Mouse (Mus musculus) midbrain, embryonic 15.5 days (tissue): Measurements from ENCODE around the gene Vangl1. TPM values are rescaled to one million over a fixed set of nuclear protein-coding genes. Genes with fewer than 3 reads are reported as not detected.
"Not testable (repeated sequence)": the region's sequence is repeated elsewhere in the genome, so short reads cannot be mapped to it uniquely, and the experiment has no call there.

Source experiments
- ATAC-seq: fragments of 200-750 bp; cut with Nextera tagmentation; replicated peaks from 2 replicates; pipeline ENCODE4 v1.8.0; 2017; ENCODE audit warnings: moderate TSS enrichment
- H3K27ac ChIP-seq: fragments of 300-500 bp; sonication (generic); 2 replicates; pipeline ENCODE4 v1.5.1; 2015; ENCODE audit warnings: mild to moderate bottlenecking, inconsistent platforms
- H3K27me3 ChIP-seq: fragments of 300-500 bp; sonication (generic); replicated peaks from 2 replicates; pipeline ENCODE4 v1.6.1; 2015; ENCODE audit warnings: inconsistent platforms
- H3K36me3 ChIP-seq: fragments of 300-500 bp; sonication (generic); replicated peaks from 2 replicates; pipeline ENCODE4 v1.6.1; 2015; ENCODE audit warnings: inconsistent platforms
- H3K4me1 ChIP-seq: fragments of 300-500 bp; sonication (generic); 2 replicates; pipeline ENCODE4 v1.6.1; 2015; ENCODE audit warnings: inconsistent platforms
- H3K4me2 ChIP-seq: fragments of 300-500 bp; sonication (generic); 2 replicates; pipeline ENCODE4 v1.6.1; 2015; ENCODE audit warnings: inconsistent platforms, mild to moderate bottlenecking, moderate library complexity
- H3K4me3 ChIP-seq: fragments of 300-500 bp; sonication (generic); 2 replicates; pipeline ENCODE4 v1.5.1; 2015; ENCODE audit warnings: mild to moderate bottlenecking, inconsistent platforms
- H3K9ac ChIP-seq: fragments of 300-500 bp; sonication (generic); 2 replicates; pipeline ENCODE4 v1.6.1; 2015; ENCODE audit warnings: mild to moderate bottlenecking, inconsistent platforms
- H3K9me3 ChIP-seq: fragments of 300-500 bp; sonication (generic); 2 replicates; pipeline ENCODE4 v1.6.1; 2016; ENCODE audit warnings: inconsistent platforms
- whole genome bisulfite sequencing: fragments of 180-500 bp; shearing (Covaris S2); methylation state at CpG from one replicate; pipeline ENCODE4 v1.1.7; 2015; ENCODE audit warnings: mixed read lengths; 5-methylcytosine and 5-hydroxymethylcytosine counted together
- polyA plus RNA-seq: library from polyadenylated mRNA; unstranded; fragments of >200 nt; fragmentation: Nextera tagmentation; extraction: Ambion mirVana; gene quantifications from 2 replicates; pipeline ENCODE4 v1.2.1, GENCODE M21; 2015

Vangl1 gene
- polyA plus RNA-seq, 1 experiment from 2014 or later, result 7.5 TPM

DNA sequence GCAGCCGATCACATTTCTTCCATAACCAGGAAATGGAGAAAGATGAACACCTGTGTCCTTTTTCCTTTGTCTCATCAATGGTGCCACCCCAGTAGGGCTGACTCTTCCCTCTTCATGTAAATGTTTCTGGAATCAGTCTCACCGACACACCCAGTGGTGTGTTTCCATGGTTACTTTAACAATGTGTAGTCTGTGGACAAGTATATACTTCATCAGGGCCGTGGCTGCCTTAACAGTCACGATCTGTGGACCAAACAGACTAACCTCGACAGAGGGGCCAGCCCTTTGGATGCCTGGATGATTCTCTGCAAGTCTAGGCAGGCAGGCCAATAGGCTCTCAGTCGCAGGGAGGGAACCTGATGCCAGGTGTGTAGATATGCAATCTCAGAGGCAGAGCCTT, 8.4 kb upstream of the Vangl1 start:
- 0 out of 2 replicates have a peak, but pooled peaks have one; percentile 45 for ATAC-seq
- Histone ChIP-seq H3K4me1 (no peaks in the 10 kb centered on the region), H3K9ac (no peak overlapping the region), H3K4me2 (no peak overlapping the region), H3K4me3 (no peak overlapping the region), H3K27me3 (no peaks in the 10 kb centered on the region), H3K36me3 (no peaks in the 10 kb centered on the region), H3K9me3 (no peaks in the 10 kb centered on the region), H3K27ac (no peak overlapping the region)
- WGBS, result 58% methylated on average over 6 of the region's 6 CpGs

DNA sequence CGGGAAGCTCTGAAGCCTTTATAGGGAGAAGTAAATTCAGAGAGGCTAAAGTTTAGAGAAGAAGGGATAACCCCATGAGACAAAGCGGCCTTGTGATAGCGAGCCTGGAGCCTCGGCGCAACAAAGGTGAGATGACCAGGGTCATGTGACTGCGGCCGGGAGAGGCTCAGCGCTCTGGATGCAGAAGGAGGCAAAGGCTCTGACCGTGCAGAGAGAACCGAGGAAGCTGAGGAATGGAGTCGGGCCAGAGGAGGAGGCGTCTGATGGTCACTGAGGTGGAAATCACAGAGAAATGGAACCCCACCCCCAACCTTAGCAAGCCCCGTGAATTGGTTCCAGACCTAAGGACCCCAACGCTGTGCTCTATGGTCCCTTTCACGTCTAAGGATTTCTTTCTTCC, 7.8 kb upstream of the Vangl1 start:
- 93% methylated on average over 15 of the region's 15 CpGs for WGBS
- ATAC-seq, result no peak

GRCm38 (mm10) chr3:102211340-102211739, 6.8 kb upstream of the Vangl1 start:
- Histone ChIP-seq H3K9me3 (no peaks in the 10 kb centered on the region), H3K27ac (no peak overlapping the region), H3K27me3 (peaks cover 5% of the 10 kb centered on the region; the same call in 1 of the 2 replicates), H3K4me1 (no peaks in the 10 kb centered on the region), H3K4me3 (no peak overlapping the region), H3K36me3 (no peaks in the 10 kb centered on the region), H3K9ac (no peak overlapping the region), H3K4me2 (no peak overlapping the region)
- no peak for ATAC-seq
- WGBS, result 90% methylated on average over 2 of the region's 2 CpGs

More for the DNA sequence above, 7.8 kb upstream of the Vangl1 start:
- Histone ChIP-seq H3K4me2 (no peak overlapping the region), H3K27me3 (no peaks in the 10 kb centered on the region), H3K27ac (no peak overlapping the region), H3K4me3 (no peak overlapping the region), H3K36me3 (no peaks in the 10 kb centered on the region), H3K4me1 (no peaks in the 10 kb centered on the region), H3K9me3 (no peaks in the 10 kb centered on the region), H3K9ac (no peak overlapping the region)

DNA sequence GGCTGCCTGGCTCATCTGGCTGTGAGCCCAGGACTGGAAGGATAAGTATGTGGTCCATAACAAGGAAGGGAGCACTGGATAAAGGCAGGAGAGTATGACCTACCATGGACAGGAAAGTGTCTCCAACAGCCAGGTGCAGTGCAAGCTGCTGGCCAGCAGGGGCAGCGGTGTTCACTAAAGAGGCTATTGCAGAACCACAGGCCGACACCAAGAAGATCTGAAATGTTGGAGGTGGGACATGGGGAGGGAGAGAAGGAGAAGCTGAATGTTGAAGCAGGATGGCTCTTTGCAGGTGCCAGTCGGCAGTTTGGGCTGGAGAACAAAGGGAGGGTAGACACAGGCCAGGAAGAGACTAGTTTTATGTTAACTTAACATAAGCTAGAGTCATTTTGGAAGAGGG, 6.3 kb upstream of the Vangl1 start:
- no peak overlapping the region for H3K27ac ChIP-seq
- 69% methylated on average over 3 of the region's 3 CpGs for WGBS
- ATAC-seq, result no peak

DNA sequence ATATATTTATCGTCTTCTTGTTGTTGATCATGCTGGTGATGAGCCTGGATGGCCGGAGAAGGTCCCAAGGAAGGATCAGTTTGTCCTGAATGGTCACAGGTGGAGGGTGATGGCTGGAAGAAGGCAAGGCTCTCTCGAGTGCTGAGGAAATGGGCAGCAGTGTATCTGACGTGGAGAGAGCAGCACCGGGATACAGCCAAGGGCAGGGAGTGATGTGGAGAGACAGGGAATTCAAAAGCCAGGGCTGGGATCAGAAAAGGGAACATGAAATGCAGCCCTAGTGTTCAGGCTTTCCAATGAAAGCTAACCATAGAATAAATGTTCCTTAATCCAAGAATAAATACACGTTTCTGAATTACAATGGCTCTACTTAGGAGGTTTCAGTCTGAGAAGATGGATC, 4.4 kb upstream of the Vangl1 start:
- Histone ChIP-seq H3K4me3 (no peak overlapping the region), H3K27ac (no peak overlapping the region), H3K4me1 (peaks cover 14% of the 10 kb centered on the region), H3K4me2 (no peak overlapping the region), H3K36me3 (no peaks in the 10 kb centered on the region), H3K9me3 (no peaks in the 10 kb centered on the region), H3K27me3 (peaks cover 7% of the 10 kb centered on the region; the same call in 1 of the 2 replicates), H3K9ac (no peak overlapping the region)
- 69% methylated on average over 6 of the region's 6 CpGs for WGBS
- no peak for ATAC-seq

More for the DNA sequence above, 6.3 kb upstream of the Vangl1 start:
- Histone ChIP-seq H3K36me3 (no peaks in the 10 kb centered on the region), H3K4me1 (peaks cover under 1% of the 10 kb centered on the region; the same call in 1 of the 2 replicates), H3K9ac (no peak overlapping the region), H3K9me3 (no peaks in the 10 kb centered on the region), H3K4me2 (no peak overlapping the region), H3K4me3 (no peak overlapping the region), H3K27me3 (peaks cover 7% of the 10 kb centered on the region; the same call in 1 of the 2 replicates)

DNA sequence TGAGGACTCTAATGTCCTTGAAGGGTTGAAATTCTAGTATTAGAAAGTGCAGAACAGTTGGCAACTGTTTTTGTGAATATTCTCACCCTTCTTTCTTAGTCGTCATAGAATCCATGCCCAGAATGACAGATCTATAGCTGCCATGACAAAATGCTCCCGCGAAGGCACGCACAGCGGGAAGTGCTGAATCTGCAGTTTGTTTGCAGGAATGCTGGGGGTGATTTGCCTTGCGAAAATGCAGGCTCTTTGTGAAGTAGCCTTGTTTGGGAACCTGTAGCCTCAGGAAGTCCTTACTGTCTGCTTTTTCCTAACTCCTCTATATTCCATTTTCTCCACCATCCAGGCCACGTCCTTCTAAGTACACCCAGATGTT, 951 bp upstream of the Vangl1 start:
- Histone ChIP-seq H3K9me3 (no peaks in the 10 kb centered on the region), H3K36me3 (no peaks in the 10 kb centered on the region), H3K4me3 (peak overlapping the region; percentile 80; the same call in 1 of the 2 replicates), H3K27ac (0 out of 2 replicates have a peak overlapping the region, but pooled peaks have one; percentile 36), H3K27me3 (peaks cover 17% of the 10 kb centered on the region), H3K4me2 (peak overlapping the region; percentile 98), H3K4me1 (peaks cover 26% of the 10 kb centered on the region), H3K9ac (no peak overlapping the region)
- WGBS, result 9% methylated on average over 7 of the region's 7 CpGs
- ATAC-seq, result no peak

GRCm38 (mm10) chr3:102204734-102205457, 403 bp upstream of the Vangl1 start:
- peaks cover 23% of the 10 kb centered on the region for H3K27me3 ChIP-seq
- H3K4me2 ChIP-seq, result peak overlapping the region; percentile 98
- peak overlapping the region; percentile 70 for H3K9ac ChIP-seq
- peak; percentile 59 for ATAC-seq
- H3K4me3 ChIP-seq, result peak overlapping the region; percentile 80
- not testable (repeated sequence) for H3K9me3 ChIP-seq, H3K36me3 ChIP-seq
- H3K27ac ChIP-seq, result peak overlapping the region; percentile 67; the same call in 1 of the 2 replicates
- 6% methylated on average over 14 of the region's 17 CpGs for WGBS
- H3K4me1 ChIP-seq, result peaks cover 26% of the 10 kb centered on the region

DNA sequence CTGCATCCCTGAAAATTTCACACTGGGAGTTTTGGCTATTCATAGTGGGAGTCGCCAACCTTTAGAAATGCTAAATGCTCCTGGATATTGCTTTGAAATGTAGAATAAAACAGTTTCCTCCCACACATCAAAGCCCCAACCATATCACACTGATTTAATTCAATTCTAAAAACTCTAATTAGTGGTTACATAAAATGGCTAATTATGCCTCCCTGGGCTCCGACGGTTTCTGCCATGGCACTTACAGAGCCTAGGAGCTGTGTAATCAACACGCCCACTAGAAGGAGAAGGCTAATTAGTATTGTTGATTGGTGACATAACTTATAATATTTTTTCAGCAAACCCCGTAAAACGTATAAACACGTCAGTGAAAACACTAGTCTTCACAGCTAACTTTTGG, 1.4 kb downstream of the Vangl1 start:
- H3K9me3 ChIP-seq, result no peaks in the 10 kb centered on the region
- H3K36me3 ChIP-seq, result no peaks in the 10 kb centered on the region
- no peak for ATAC-seq
- H3K4me1 ChIP-seq, result peaks cover 29% of the 10 kb centered on the region
- no peak overlapping the region for H3K27ac ChIP-seq
- H3K27me3 ChIP-seq, result peaks cover 25% of the 10 kb centered on the region
- peak overlapping the region; percentile 98 for H3K4me2 ChIP-seq
- H3K9ac ChIP-seq, result no peak overlapping the region
- H3K4me3 ChIP-seq, result peak overlapping the region; percentile 80
- WGBS, result 6% methylated on average over 7 of the region's 7 CpGs

GRCm38 (mm10) chr3:102199991-102200390, 4.5 kb downstream of the Vangl1 start:
- Histone ChIP-seq H3K4me2 (no peak overlapping the region), H3K36me3 (no peaks in the 10 kb centered on the region), H3K4me1 (peaks cover 24% of the 10 kb centered on the region), H3K4me3 (no peak overlapping the region), H3K9ac (no peak overlapping the region), H3K27ac (no peak overlapping the region), H3K9me3 (no peaks in the 10 kb centered on the region), H3K27me3 (peaks cover 29% of the 10 kb centered on the region)
- 36% methylated on average over 4 of the region's 4 CpGs for WGBS
- ATAC-seq, result no peak

- peaks cover 29% of the 10 kb centered on the region for H3K27me3 ChIP-seq
These were observed 5.3 kb downstream of the Vangl1 start for GRCm38 (mm10) chr3:102199226-102199625.

DNA sequence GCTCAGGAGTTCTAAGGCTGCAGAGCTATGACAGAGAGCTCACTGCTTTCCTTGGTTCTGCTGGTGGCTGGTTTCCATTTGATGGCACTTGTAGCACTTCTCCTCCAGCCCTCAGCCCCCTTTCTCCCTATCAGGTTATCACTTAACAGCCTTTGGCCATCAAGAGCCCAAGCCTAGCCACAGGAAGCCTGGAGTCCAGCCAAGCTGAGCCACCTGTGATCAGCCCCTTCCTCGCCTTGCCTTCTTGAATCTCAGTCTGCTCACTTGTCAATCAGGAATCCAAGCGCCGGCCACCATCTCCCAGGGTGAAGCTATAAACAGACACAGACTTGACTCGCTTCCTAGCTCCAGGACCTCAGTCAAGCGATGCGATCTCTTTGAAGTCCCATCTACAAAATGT, 6.0 kb downstream of the Vangl1 start:
- H3K4me3 ChIP-seq, result no peak overlapping the region
- H3K4me1 ChIP-seq, result peaks cover 30% of the 10 kb centered on the region
- no peak for ATAC-seq
- H3K27me3 ChIP-seq, result peaks cover 29% of the 10 kb centered on the region
- no peaks in the 10 kb centered on the region for H3K36me3 ChIP-seq
- no peak overlapping the region for H3K9ac ChIP-seq
- no peaks in the 10 kb centered on the region for H3K9me3 ChIP-seq
- H3K4me2 ChIP-seq, result no peak overlapping the region
- WGBS, result 52% methylated on average over 6 of the region's 6 CpGs
- no peak overlapping the region for H3K27ac ChIP-seq

More at GRCm38 (mm10) chr3:102199226-102199625, 5.3 kb downstream of the Vangl1 start:
- ATAC-seq, result no peak
- Histone ChIP-seq H3K36me3 (no peaks in the 10 kb centered on the region), H3K4me2 (no peak overlapping the region), H3K9ac (no peak overlapping the region), H3K27ac (no peak overlapping the region), H3K9me3 (no peaks in the 10 kb centered on the region), H3K4me1 (peaks cover 28% of the 10 kb centered on the region), H3K4me3 (no peak overlapping the region)
- WGBS, result 62% methylated on average over 4 of the region's 4 CpGs

DNA sequence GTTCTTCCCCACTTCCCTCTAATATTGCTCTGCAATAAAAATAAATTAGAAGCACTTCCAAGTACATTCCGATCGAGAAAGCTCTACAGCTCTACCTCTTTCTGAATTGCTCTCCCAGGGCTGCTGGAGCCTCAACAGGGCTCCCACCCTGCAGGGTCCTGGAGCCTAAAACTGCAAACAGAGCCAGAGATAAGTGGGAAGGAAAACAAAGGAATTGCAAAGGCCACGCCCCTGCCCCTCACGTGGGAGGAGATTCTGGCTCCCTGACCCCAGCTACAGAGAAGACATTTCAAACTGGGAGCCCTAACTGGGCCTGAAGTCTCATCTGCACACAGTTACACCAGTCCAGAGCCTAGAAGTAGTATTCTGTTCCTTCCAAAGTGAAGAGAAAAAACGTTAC, 6.7 kb downstream of the Vangl1 start:
- no peak overlapping the region for H3K4me3 ChIP-seq
- H3K4me1 ChIP-seq, result peaks cover 31% of the 10 kb centered on the region
- 27% methylated on average over 5 of the region's 5 CpGs for WGBS
- no peak overlapping the region for H3K27ac ChIP-seq
- H3K36me3 ChIP-seq, result no peaks in the 10 kb centered on the region
- no peaks in the 10 kb centered on the region for H3K9me3 ChIP-seq
- no peak overlapping the region for H3K9ac ChIP-seq
- H3K4me2 ChIP-seq, result no peak overlapping the region
- ATAC-seq, result no peak
- H3K27me3 ChIP-seq, result peaks cover 26% of the 10 kb centered on the region

DNA sequence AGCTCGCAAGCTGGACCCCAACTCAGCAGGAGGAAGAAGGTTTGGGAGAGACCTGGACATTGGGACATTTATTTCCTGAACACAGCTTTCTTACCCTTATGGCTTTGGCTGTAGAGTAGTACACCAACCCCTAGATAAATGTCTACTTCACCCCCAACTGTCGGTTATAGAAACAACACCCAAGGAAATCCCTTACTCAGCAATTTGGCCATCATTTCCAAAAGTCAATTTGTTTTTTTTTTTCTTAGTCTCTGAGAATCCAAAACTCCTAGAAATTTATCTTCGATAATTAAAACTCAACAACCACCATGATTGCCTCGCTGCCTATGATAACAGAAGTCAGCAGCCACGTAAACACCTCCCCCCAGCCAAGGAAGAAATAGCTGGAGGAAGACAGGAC, 7.3 kb downstream of the Vangl1 start:
- no peak overlapping the region for H3K4me3 ChIP-seq
- no peak overlapping the region for H3K27ac ChIP-seq
- peaks cover 30% of the 10 kb centered on the region for H3K27me3 ChIP-seq
- H3K9me3 ChIP-seq, result no peaks in the 10 kb centered on the region
- no peak overlapping the region for H3K4me2 ChIP-seq
- H3K4me1 ChIP-seq, result peaks cover 29% of the 10 kb centered on the region
- WGBS, result 89% methylated on average over 5 of the region's 5 CpGs
- ATAC-seq, result no peak
- H3K36me3 ChIP-seq, result no peaks in the 10 kb centered on the region
- no peak overlapping the region for H3K9ac ChIP-seq
